In the genomic region with DNA sequence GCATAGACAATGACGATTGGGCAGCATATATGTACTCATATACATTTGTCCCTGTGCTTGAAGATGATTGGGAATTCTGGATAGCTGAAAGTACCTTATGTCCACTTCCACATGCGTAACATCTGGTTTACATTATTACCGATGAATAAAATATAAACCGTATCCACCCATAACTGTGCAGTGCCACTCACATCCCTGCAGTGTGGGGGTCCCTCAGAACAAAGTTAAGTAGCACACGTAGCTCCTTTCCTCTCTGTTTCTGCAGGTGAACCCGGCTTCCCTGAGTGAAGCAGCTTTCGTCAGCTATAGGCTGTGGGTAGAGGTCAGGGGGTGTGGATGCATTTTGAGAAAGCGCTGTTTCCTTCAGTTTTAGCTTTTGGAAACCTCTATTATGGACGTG, we compare ENCODE assay signal across 24 mouse cellular contexts.
"Had no signal": no experiment of that assay in that cellular context is flagged by ENCODE, and none has a peak within 500 bp of the region (broad histone marks: within the 10 kb centered on the region; RNA-seq: fewer than 3 reads in every experiment).

No protein-coding gene starts in this region.

- H3K27ac ChIP-seq: heart, embryonic 13.5 days; heart, embryonic 15.5 days; hindbrain, embryonic 13.5 days; hindbrain, embryonic 15.5 days; hindbrain, postnatal 0 days; layer of hippocampus, adult 2 months; liver, embryonic 13.5 days; liver, embryonic 15.5 days had no signal

- H3K27me3 ChIP-seq: heart, embryonic 13.5 days; heart, embryonic 15.5 days; hindbrain, embryonic 13.5 days; hindbrain, embryonic 15.5 days; liver, embryonic 13.5 days; liver, embryonic 15.5 days had no signal

- H3K9me3 ChIP-seq: heart, embryonic 15.5 days; liver, embryonic 13.5 days; liver, embryonic 15.5 days had no signal

- H3K36me3 ChIP-seq: heart, embryonic 15.5 days; hindbrain, embryonic 15.5 days; liver, embryonic 15.5 days had no signal

- ATAC-seq: hindbrain, postnatal 0 days; intestine, embryonic 16.5 days had no signal

- H3K9ac ChIP-seq: heart, embryonic 13.5 days; heart, embryonic 15.5 days; hindbrain, embryonic 13.5 days; hindbrain, embryonic 15.5 days; liver, embryonic 13.5 days; liver, embryonic 15.5 days had no signal

- H3K4me1 ChIP-seq: hindbrain, embryonic 15.5 days; liver, embryonic 13.5 days; liver, embryonic 15.5 days had no signal

- DNase-seq: gastrocnemius, postnatal 10 days; gastrocnemius, postnatal 25 days; heart, adult 18-20 months; heart, postnatal 14 days; heart, postnatal 36 days; kidney, adult 11 months; kidney, adult 8-10 months; kidney, postnatal 10 days; kidney, postnatal 25 days; kidney, postnatal 4 days; layer of hippocampus, postnatal 36 days; left cerebral cortex, postnatal 4 days; liver; liver, embryonic 13.5 days had no signal

- H3K4me3 ChIP-seq: heart, embryonic 13.5 days; heart, embryonic 15.5 days; hindbrain, embryonic 13.5 days; hindbrain, embryonic 15.5 days; layer of hippocampus, adult 2 months; liver, embryonic 13.5 days; liver, embryonic 15.5 days had no signal

- H3K4me2 ChIP-seq: heart, embryonic 11.5 days; heart, embryonic 13.5 days; heart, embryonic 15.5 days; hindbrain, embryonic 13.5 days; hindbrain, embryonic 15.5 days; liver, embryonic 11.5 days; liver, embryonic 13.5 days; liver, embryonic 15.5 days had no signal
